Mouse (Mus musculus) thymus, postnatal 4 days (tissue): ENCODE data around the gene Zic5.

Source experiments
- DNase-seq: peaks from one replicate; pipeline ENCODE4 v3.0.0; 2021

Zic5 gene

GRCm38 (mm10) chr14:122464763-122465741 is at the start of gene Zic5:
TSS of gene Zic5 (minus strand) at chr14:122465677.
- peak; percentile 38 for DNase-seq

DNA sequence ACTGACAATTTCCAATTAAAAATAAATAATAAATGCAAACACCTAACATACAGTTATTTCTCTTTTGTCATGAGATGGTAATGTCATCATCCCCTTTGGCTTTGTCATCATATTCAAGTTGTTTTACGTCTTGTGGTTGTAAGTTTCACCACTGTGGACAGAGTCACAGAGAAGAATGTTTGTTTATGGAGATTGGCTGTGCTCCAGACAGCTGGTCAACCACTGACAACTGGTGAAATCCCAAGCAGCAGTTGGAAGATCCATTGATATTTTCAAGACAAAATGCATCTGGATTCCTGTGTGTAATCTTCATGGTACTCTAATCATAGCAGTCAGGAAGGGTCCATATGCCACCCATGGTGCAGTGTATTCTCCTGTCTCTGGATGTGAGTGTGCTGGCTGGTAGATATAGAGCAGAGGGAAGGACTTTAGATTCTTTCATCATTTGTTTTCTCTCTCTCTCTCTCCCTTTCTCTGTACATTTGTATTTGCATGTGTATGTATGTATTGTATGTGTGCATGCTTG is 48.1 kb upstream of the Zic5 start:
- DNase-seq: no peak

- DNase-seq: no peak
These were observed 46.0 kb upstream of the Zic5 start for GRCm38 (mm10) chr14:122511519-122511918.

DNA sequence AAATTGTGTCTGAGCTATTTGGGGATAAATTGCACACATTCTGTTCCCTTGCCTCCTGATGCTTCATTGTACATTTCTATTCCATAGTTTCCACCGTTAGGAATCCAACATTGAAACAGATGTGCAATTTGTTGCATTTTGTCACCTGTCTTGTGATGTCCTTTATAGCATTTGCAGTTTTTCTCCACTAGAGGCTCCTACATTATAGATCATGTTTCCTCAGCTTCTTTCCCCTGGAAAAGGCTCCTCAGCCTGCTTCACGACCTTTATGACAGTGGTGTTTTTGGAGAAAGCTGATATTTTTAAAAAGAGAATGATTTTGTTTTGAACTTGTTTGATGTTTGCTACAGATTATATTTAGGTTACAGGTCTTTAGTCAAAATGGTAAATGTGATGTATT is 43.6 kb upstream of the Zic5 start:
- no peak for DNase-seq

GRCm38 (mm10) chr14:122492015-122492414 is 26.5 kb upstream of the Zic5 start:
- no peak for DNase-seq

- DNase-seq: no peak
These were observed 26.0 kb upstream of the Zic5 start for GRCm38 (mm10) chr14:122491521-122491920.

- DNase-seq: no peak
These were observed 25.2 kb upstream of the Zic5 start, which contains the start of gene Gm10837 for GRCm38 (mm10) chr14:122490441-122491328. TSS of gene Gm10837 (plus strand) at chr14:122490586.

GRCm38 (mm10) chr14:122489686-122490414 is 24.4 kb upstream of the Zic5 start:
- DNase-seq: no peak

DNA sequence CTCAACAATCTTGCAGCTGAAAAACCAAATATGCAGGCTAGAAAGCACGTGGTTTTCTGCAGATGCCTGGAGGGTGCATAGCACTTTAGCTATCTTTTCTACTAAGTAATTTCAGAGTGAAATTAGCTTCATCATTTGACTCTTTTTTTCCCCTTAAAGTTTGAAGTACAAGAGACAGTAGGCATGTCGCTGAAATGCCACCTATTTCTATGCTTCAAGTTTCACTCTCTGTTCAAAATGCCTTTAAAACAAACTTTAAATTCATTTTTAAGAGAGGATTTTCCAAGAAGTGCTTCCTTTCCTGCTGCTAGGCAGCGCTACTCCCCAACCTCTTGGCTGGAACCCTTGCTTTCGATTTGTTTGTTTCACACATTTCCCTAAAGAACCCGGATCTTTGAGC is 23.6 kb upstream of the Zic5 start:
- no peak for DNase-seq

- DNase-seq: no peak
These were observed 21.9 kb upstream of the Zic5 start for GRCm38 (mm10) chr14:122487366-122487765.

DNA sequence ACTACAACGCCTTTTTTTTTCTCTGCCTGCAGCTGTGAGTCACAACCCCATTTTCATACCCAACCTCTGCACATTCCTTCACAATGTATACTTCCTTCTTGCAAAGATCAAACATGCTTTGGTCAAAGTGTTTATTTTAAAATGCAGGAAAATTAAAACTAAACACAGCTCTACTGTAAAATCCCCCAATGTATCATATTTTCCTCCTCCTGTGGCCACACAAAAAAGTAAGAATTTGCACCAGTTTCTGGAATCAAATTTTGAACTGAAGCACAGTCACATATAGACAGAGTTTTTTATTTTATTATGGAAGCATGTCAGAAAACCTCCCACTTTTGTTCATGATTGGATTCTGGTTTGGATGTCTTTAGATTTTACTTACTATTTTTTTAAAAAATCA is 21.1 kb upstream of the Zic5 start:
- no peak for DNase-seq

- DNase-seq: no peak
These were observed 20.2 kb upstream of the Zic5 start for GRCm38 (mm10) chr14:122485635-122486181.

GRCm38 (mm10) chr14:122484844-122485551 is 19.5 kb upstream of the Zic5 start:
- no peak for DNase-seq

DNA sequence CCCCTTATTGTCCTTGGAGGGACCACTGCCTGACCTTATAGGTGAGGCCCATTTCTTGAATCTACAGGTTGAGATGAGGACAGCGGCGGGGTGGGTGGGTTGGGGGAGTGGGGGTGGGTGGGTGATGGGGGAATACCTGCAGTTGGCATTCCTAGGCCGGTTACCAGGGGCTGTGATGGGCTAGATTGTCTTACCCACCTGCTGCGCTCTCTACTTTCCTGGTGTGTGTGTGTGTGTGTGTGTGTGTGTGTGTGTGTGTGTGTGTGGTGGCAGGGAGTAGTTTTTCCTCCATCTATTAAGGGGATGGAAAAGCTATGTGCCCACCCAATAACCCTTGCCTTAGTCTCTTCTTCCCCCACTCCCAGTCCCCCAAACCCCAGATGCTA is 19.0 kb upstream of the Zic5 start:
- DNase-seq: no peak

- DNase-seq: no peak
These were observed 18.3 kb upstream of the Zic5 start for GRCm38 (mm10) chr14:122483556-122484421.

GRCm38 (mm10) chr14:122483024-122483385 is 17.5 kb upstream of the Zic5 start:
- DNase-seq: no peak

- DNase-seq: no peak
These were observed 16.9 kb upstream of the Zic5 start for GRCm38 (mm10) chr14:122482081-122483023.

- DNase-seq: no peak
These were observed 15.7 kb upstream of the Zic5 start for GRCm38 (mm10) chr14:122481181-122481580.

GRCm38 (mm10) chr14:122480355-122480754 is 14.9 kb upstream of the Zic5 start:
- DNase-seq: no peak
